Mouse (Mus musculus) kidney, adult 2 months (tissue): ENCODE measurements at regions not wholly inside any gene's neighbourhood (a gene's known extent, or its start where the extent isn't known, plus 50 kb on each side); places are given as distances from the start of the nearest gene placed in this dataset.

Experiments used
- CTCF ChIP-seq: fragments of 200-500 bp; conservative IDR thresholded peaks from 2 replicates; pipeline ENCODE4 v1.5.1; 2011; ENCODE audit warnings: low read depth, mild to moderate bottlenecking, control low read depth, low read length, moderate library complexity, mixed read lengths; ENCODE audit not compliant: insufficient read depth, insufficient read length
- POLR2A ChIP-seq: fragments of 200-500 bp; IDR thresholded peaks from one replicate; pipeline ENCODE4 v1.6.1; 2011; ENCODE audit warnings: low read depth, low read length, control low read depth

DNA sequence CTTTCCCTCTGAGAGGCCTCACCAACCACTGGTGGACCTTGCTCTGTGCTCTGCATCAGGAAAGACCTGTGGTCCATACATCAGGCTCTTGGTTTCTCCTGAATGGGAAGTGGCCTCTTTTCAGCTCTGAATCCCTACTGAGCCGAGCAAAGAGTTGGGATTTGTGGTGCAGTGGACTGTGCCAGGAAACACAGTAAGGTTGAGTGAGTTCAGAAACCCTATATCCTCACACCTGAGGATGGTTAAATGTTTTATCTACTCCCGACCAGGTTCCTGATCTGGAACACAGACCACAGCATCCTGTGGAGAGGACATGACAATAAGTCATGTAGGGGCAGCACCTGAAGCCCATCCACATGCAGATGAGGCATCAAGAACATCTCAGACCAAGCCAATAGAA lies 73.4 kb upstream of the Tprg start:
- TF ChIP-seq POLR2A, result no peak
- no peak for TF ChIP-seq CTCF
